ENCODE assay signal across 8 mouse cellular contexts in the genomic region with DNA sequence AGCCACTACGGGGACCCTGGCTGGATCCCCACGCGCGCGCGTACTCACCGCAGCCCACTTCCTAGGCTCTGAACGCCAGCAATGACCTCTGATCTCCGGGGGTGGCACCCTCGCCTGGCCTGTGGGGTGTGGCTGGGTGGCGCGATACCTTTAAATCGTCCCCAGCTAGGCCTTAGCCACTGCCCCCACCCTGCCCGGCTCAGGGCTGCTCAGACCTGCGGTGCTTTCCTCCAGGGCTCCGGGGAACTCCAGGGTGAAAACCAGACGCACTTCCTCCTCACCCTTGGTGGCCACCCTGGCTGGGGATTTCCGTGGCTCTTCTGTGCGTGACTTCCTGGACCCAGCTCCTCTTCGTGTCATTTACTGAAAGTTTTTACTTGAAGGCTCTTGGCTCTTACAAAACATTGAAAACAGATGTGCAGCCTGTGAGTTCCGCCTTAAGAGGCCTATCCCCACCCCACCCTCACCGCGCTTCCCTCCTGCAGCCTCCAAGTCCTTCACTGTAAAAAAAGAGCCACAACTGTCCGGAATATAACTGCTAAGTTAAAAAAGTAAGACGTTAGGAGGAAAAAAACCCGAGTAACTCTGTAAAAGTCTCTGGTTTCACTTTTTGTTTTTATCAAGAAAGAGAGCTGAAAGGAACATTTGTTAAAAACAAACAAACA. TPM values are rescaled to one million over a fixed set of nuclear protein-coding genes. Genes with fewer than 3 reads are reported as not detected.
DNase-seq lines count a peak whose midpoint lies in the region; ATAC-seq and TF ChIP-seq lines count a peak whose summit lies in the region.

Birc3 (minus strand) TSS at position 412 of the 665 bp plus-strand sequence.

- peak; percentile 97 for ATAC-seq in erythroid progenitor cell, adult 5-6 weeks (replicated peaks; ENCODE audit: low FRiP score, poor library complexity, severe bottlenecking)
- peak; percentile 88 for ATAC-seq in heart, embryonic 15.5 days (replicated peaks; ENCODE audit: insufficient number of reproducible peaks, insufficient read depth, low FRiP score, low read depth)
- peak; percentile 89 for ATAC-seq in lung, embryonic 14.5 days (ENCODE audit: insufficient read depth)
- peak; percentile 66 for ATAC-seq in neural tube, embryonic 15.5 days (ENCODE audit: low FRiP score)

- H3K9ac ChIP-seq in heart, embryonic 15.5 days = peak within 1 kb of the TSS; percentile 77
- peak within 1 kb of the TSS; percentile 82 for H3K9ac ChIP-seq in lung, embryonic 14.5 days
- H3K9ac ChIP-seq in neural tube, embryonic 15.5 days (replicated peaks) = peak within 1 kb of the TSS; percentile 49

- H3K4me2 ChIP-seq in heart, embryonic 15.5 days = peak within 1 kb of the TSS; percentile 88
- H3K4me2 ChIP-seq in lung, embryonic 14.5 days = peak within 1 kb of the TSS; percentile 85
- peak within 1 kb of the TSS; percentile 84 for H3K4me2 ChIP-seq in neural tube, embryonic 15.5 days

- peak within 1 kb of the TSS; percentile 84 for H3K27ac ChIP-seq in heart, embryonic 15.5 days
- H3K27ac ChIP-seq in lung, embryonic 14.5 days (ENCODE audit: low read depth) = peak within 1 kb of the TSS; percentile 73
- H3K27ac ChIP-seq in neural tube, embryonic 15.5 days (replicated peaks) = no peak within 1 kb of the TSS

- TF ChIP-seq CTCF in lung, embryonic 14.5 days (IDR thresholded peaks at IDR 0.05; ENCODE audit: low read depth) = no peak

- peak within 1 kb of the TSS; percentile 71 for H3K4me3 ChIP-seq in heart, embryonic 15.5 days
- peak within 1 kb of the TSS; percentile 54 for H3K4me3 ChIP-seq in lung, embryonic 14.5 days (ENCODE audit: low read depth, low read length)
- peak within 1 kb of the TSS; percentile 46 for H3K4me3 ChIP-seq in neural tube, embryonic 15.5 days (replicated peaks)

- DNase-seq in CD4-positive helper T cell, adult 2 months (ENCODE audit: low read depth, low spot score) = peak; percentile 97
- DNase-seq in adrenal gland, postnatal 10 days = peak; percentile 81
- DNase-seq in kidney, postnatal 10 days = peak; percentile 80
- peak; percentile 65 for DNase-seq in lung, embryonic 14.5 days
- peak; percentile 84 for DNase-seq in thymus, postnatal 14 days

- no peaks in the 10 kb centered on the region for H3K9me3 ChIP-seq in heart, embryonic 15.5 days (replicated peaks)
- no peaks in the 10 kb centered on the region for H3K9me3 ChIP-seq in lung, embryonic 14.5 days (ENCODE audit: low read depth, low read length)
- H3K9me3 ChIP-seq in neural tube, embryonic 15.5 days (replicated peaks) = no peaks in the 10 kb centered on the region

- H3K4me1 ChIP-seq in heart, embryonic 15.5 days (replicated peaks) = peaks cover 4% of the 10 kb centered on the region; the same call in 1 of the 2 replicates
- H3K4me1 ChIP-seq in lung, embryonic 14.5 days (ENCODE audit: insufficient read depth) = no peaks in the 10 kb centered on the region
- H3K4me1 ChIP-seq in neural tube, embryonic 15.5 days = peaks cover 7% of the 10 kb centered on the region

- H3K36me3 ChIP-seq in heart, embryonic 15.5 days = no peaks in the 10 kb centered on the region
- no peaks in the 10 kb centered on the region for H3K36me3 ChIP-seq in lung, embryonic 14.5 days (ENCODE audit: insufficient read depth)
- no peaks in the 10 kb centered on the region for H3K36me3 ChIP-seq in neural tube, embryonic 15.5 days

- H3K27me3 ChIP-seq in heart, embryonic 15.5 days = no peaks in the 10 kb centered on the region
- no peaks in the 10 kb centered on the region for H3K27me3 ChIP-seq in lung, embryonic 14.5 days (ENCODE audit: insufficient read depth, low read length)
- no peaks in the 10 kb centered on the region for H3K27me3 ChIP-seq in neural tube, embryonic 15.5 days (replicated peaks)

- 3% methylated on average over 26 of the region's 26 CpGs for WGBS in heart, embryonic 15.5 days
- WGBS in lung, embryonic 14.5 days = 3% methylated on average over 26 of the region's 26 CpGs
- WGBS in neural tube, embryonic 15.5 days = 11% methylated on average over 26 of the region's 26 CpGs

RNA-seq across cellular contexts. Expression of gene Birc3, which starts in this region (rescaled TPM):
- 10 to 100 TPM; 22.2 to 22.7 TPM for total RNA-seq in adrenal gland, postnatal 10 days (2021)
- total RNA-seq in erythroid progenitor cell, adult 5-6 weeks (2015; ENCODE audit: low replicate concordance) = 6.7 and 12.3 TPM in 2 replicates
- total RNA-seq in erythroid progenitor cell, adult 5-6 weeks (2017; ENCODE audit: low replicate concordance) = 12.0 and 18.7 TPM in 2 replicates
- 5.4 and 8.2 TPM in 2 replicates for polyA plus RNA-seq in heart, embryonic 15.5 days (2015; fragmentation: Nextera tagmentation; extraction: Ambion mirVana)
- polyA plus RNA-seq in lung, embryonic 14.5 days (2014; fragmentation: Nextera tagmentation; extraction: Ambion mirVana) = 5.6 and 7.9 TPM in 2 replicates
- 2.2 and 6.5 TPM in 2 replicates for polyA plus RNA-seq in neural tube, embryonic 15.5 days (2015; fragmentation: Nextera tagmentation; extraction: Ambion mirVana)
